Mouse (Mus musculus) neural tube, embryonic 10.5 days (tissue): ENCODE data around the gene Fsd1.

Experiments used
- DNase-seq: peaks from one replicate; pipeline ENCODE4 v3.0.0-alpha.2; 2017; ENCODE audit warnings: low spot score; ENCODE audit errors: extremely low spot score

Fsd1 gene

DNA sequence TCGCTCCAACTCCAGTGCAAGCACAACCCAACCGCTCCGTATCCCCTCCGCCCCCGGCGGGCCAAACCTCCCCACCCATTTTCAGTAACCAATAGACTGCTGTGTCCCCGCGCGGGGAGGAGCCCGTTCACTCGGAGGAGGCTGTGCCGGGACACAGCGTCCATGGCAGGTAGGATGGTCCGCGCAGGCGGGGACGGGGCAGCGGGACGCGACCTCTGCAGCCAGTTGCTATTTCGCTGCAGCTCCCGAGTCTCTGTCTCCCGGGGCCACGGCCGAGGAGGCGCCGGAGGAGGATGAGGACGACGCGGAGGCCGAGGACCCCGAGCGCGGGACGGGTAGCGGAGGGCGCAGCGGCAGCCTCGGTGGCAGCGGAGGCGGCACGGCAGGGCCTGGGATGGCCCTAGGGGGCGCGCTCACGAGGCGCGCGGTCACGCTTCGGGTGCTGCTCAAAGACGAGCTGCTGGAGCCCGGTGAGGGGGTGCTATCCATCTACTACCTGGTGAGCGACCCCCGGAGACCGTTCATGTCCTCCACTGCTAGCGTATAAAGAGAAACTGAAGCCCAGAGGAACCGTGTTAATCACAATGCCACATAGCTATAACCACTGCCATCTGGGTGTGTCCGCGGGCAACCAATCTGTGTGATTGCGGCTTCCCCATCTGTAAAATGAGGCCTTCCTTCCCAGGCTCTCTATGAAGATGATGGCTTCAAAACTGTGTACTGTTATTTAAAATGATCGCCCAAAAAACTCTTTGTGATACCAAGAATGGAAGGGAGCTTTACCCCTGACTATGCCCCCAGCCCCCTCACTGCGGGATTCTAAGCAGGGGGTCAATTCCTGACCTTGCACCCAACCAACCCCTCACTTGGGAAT, 23.0 kb downstream of the Fsd1 start:
- DNase-seq = peak; percentile 91

GRCm38 (mm10) chr17:56009962-56010240, 23.6 kb downstream of the Fsd1 start:
- no peak for DNase-seq

DNA sequence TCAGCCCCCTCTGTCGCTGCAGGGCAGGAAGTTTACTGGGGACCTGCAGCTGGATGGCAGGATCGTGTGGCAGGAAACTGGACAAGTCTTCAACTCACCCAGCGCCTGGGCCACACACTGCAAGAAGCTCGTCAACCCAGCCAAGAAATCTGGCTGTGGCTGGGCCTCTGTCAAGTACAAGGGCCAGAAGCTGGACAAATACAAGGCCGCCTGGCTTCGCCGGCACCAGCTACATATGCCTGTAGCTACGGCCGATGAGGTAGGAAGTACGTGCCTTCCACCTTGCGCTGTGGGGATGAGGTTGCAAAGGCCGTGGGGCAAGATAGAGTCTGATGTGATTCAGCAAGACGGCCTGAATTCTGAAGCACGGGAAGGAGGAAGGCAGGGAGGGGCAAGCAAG, 23.9 kb downstream of the Fsd1 start:
- no peak for DNase-seq

DNA sequence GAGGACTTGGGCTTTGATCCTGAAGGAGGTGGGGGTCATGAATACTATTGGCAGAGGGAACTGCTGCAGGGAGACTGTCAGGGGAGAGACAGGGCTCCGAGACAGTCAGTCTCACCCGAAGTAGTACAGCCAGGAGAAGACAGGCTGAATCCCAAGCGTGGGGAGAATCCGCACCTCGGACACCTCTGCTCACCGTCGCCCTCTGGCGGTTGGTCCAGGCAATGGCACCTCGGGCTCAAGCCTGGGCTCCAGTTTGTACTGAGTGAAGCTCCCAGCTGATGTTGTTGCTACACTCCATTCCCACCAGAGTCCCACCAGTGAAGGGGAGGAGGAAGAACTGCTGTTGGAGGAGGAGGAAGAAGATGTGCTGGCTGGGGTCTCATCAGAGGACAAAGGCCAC, 24.4 kb downstream of the Fsd1 start:
- peak; percentile 90 for DNase-seq

DNA sequence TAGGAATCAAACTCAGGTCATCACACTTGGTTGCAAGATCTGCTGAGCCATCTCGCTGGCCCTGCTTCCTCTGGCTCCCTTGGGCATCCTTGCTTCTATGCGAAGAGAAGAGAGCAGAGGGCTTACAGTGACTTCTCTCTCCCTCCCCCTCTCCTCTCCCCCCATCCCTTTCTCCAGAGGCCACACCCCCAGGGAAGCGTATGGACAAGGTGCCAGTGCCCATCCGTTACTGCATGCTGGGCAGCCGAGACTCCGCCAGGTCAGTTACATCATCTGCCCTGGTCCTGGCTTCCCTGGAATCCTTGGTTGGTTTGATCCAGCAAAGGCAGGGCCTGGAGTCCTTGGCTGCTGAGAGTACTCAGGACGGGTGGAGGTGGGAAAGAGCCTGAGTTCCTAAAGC, 25.1 kb downstream of the Fsd1 start:
- no peak for DNase-seq

DNA sequence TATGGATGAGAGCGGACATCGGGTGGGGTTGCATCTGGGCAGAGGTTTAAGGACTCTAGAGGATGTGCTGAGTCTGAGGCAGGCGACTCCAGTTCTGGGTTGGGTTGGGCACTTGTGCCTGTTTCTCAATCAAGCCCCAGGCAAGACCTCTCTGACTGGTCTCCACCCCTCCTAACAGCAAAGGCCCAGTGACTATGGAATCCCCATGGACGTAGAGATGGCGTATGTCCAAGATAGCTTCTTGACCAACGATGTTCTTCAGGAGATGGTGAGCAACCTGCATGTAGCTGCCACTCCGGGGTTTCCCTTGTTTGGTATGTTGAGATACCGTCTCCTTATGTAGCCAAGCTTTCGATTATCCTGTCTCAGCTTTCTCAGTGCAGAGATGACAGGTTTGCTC, 29.0 kb downstream of the Fsd1 start:
- no peak for DNase-seq

GRCm38 (mm10) chr17:56016382-56016781, 30.1 kb downstream of the Fsd1 start:
- DNase-seq = no peak

GRCm38 (mm10) chr17:56016793-56017785, 30.8 kb downstream of the Fsd1 start:
- DNase-seq = no peak

- no peak for DNase-seq
These were observed 31.5 kb downstream of the Fsd1 start for GRCm38 (mm10) chr17:56017848-56018247.

GRCm38 (mm10) chr17:56018347-56019131, 32.2 kb downstream of the Fsd1 start:
- no peak for DNase-seq

- no peak for DNase-seq
These were observed 34.2 kb downstream of the Fsd1 start for GRCm38 (mm10) chr17:56020400-56021084.

- no peak for DNase-seq
These were observed 35.0 kb downstream of the Fsd1 start for GRCm38 (mm10) chr17:56021161-56021910.

- DNase-seq = no peak
These were observed 36.1 kb downstream of the Fsd1 start for GRCm38 (mm10) chr17:56022131-56022988.

GRCm38 (mm10) chr17:56022989-56023290, 36.6 kb downstream of the Fsd1 start:
- DNase-seq = no peak

- no peak for DNase-seq
These were observed 37.1 kb downstream of the Fsd1 start for GRCm38 (mm10) chr17:56023386-56023785.

GRCm38 (mm10) chr17:56024476-56024875, 38.2 kb downstream of the Fsd1 start:
- no peak for DNase-seq

DNA sequence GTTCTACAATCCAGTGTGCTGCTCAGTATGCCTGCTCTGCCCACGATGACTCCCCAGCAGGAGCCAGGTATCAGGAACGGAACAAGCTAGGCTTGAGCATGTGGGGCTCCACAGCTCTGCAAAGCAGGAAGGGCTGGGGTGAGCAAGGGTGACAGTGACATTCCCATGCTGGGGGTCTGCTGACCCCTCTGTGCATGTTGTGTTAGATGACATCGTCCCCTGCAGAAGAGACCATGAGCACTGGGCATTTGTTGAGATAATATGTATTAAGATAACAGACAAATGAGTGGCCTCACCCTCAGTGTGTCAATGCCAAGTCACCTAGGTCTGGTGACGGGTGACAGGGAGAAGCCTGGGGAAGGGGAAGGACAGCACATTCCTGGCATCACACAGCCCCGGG, 38.6 kb downstream of the Fsd1 start:
- DNase-seq = no peak

DNA sequence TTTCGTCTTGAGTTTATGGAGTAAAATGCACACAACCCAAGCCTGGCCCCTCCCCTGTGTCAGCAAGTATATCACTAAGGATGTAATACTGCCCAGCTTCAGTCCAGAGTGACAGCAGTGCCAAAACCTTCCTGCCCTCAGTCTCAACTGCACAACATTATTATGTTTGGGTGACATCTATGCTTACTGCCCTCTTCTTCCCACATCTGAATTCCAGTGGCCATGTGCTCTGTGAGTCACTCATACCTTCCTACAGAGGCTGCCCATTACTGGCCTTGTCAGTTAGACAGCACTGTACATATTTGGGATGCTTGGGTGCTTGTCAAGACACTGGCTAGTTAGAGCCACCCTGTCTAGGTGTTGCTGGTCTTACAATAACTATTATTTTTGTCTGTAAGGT, 40.0 kb downstream of the Fsd1 start:
- DNase-seq = no peak

- no peak for DNase-seq
These were observed 40.6 kb downstream of the Fsd1 start for GRCm38 (mm10) chr17:56026881-56027280.
